Mouse (Mus musculus): Measurements from ENCODE around the gene Fhdc1. TPM values are rescaled to one million over a fixed set of nuclear protein-coding genes. Genes with fewer than 3 reads are reported as not detected.

The Fhdc1 gene
- polyA plus RNA-seq, 1 experiment = 0.44 TPM

- Histone ChIP-seq H3K27me3 (ENCODE audit: control insufficient read depth, insufficient read depth, insufficient read length) (no peaks in the 10 kb centered on the region), H3K79me2 (ENCODE audit: control insufficient read depth, insufficient read depth) (no peaks in the 10 kb centered on the region), H3ac (ENCODE audit: control insufficient read depth, insufficient read length, low read depth) (no peak overlapping the region), H3K36me3 (ENCODE audit: control insufficient read depth, insufficient read depth) (no peaks in the 10 kb centered on the region), H3K4me3 (ENCODE audit: insufficient read depth, poor library complexity, severe bottlenecking) (no peak overlapping the region), H3K79me3 (ENCODE audit: low read depth) (no peaks in the 10 kb centered on the region)
- TF ChIP-seq MYOD1 (IDR thresholded peaks at IDR 0.05; ENCODE audit: control insufficient read depth, insufficient read length, low read depth) (no peak), FOSL1 (IDR thresholded peaks at IDR 0.05; ENCODE audit: insufficient read depth, low read length, poor library complexity, severe bottlenecking) (no peak), CEBPB (IDR thresholded peaks at IDR 0.05; ENCODE audit: low read depth) (no peak), CTCF (IDR thresholded peaks at IDR 0.05; ENCODE audit: control insufficient read depth, insufficient read depth, insufficient read length) (no peak), USF1 (IDR thresholded peaks at IDR 0.05; ENCODE audit: low read depth) (no peak), MYOG (IDR thresholded peaks at IDR 0.05; ENCODE audit: control insufficient read depth, extremely low read depth, insufficient read length) (no peak), MAX (IDR thresholded peaks at IDR 0.05) (no peak)
These were observed 47.3 kb downstream of the Fhdc1 start for GRCm38 (mm10) chr3:84432797-84433445.

- Histone ChIP-seq H3K4me3 (ENCODE audit: insufficient read depth, poor library complexity, severe bottlenecking) (no peak overlapping the region), H3K27me3 (ENCODE audit: control insufficient read depth, insufficient read depth, insufficient read length) (no peaks in the 10 kb centered on the region), H3K79me3 (ENCODE audit: low read depth) (no peaks in the 10 kb centered on the region), H3K36me3 (ENCODE audit: control insufficient read depth, insufficient read depth) (no peaks in the 10 kb centered on the region), H3ac (ENCODE audit: control insufficient read depth, insufficient read length, low read depth) (no peak overlapping the region), H3K79me2 (ENCODE audit: control insufficient read depth, insufficient read depth) (no peaks in the 10 kb centered on the region)
- TF ChIP-seq MYOG (IDR thresholded peaks at IDR 0.05; ENCODE audit: control insufficient read depth, extremely low read depth, insufficient read length) (no peak), CEBPB (IDR thresholded peaks at IDR 0.05; ENCODE audit: low read depth) (no peak), USF1 (IDR thresholded peaks at IDR 0.05; ENCODE audit: low read depth) (no peak), CTCF (IDR thresholded peaks at IDR 0.05; ENCODE audit: control insufficient read depth, insufficient read depth, insufficient read length) (no peak), MYOD1 (IDR thresholded peaks at IDR 0.05; ENCODE audit: control insufficient read depth, insufficient read length, low read depth) (no peak)
These were observed 49.0 kb downstream of the Fhdc1 start for GRCm38 (mm10) chr3:84431257-84431656.

- no peaks in the 10 kb centered on the region for H3K36me3 ChIP-seq (ENCODE audit: control insufficient read depth, insufficient read depth)
- H3K27me3 ChIP-seq (ENCODE audit: control insufficient read depth, insufficient read depth, insufficient read length) = no peaks in the 10 kb centered on the region
- no peak overlapping the region for H3K4me3 ChIP-seq (ENCODE audit: insufficient read depth, poor library complexity, severe bottlenecking)
- no peak overlapping the region for H3ac ChIP-seq (ENCODE audit: control insufficient read depth, insufficient read length, low read depth)
- TF ChIP-seq USF1 (IDR thresholded peaks at IDR 0.05; ENCODE audit: low read depth) = no peak
- no peak for TF ChIP-seq MAX (IDR thresholded peaks at IDR 0.05)
- H3K79me3 ChIP-seq (ENCODE audit: low read depth) = no peaks in the 10 kb centered on the region
- H3K79me2 ChIP-seq (ENCODE audit: control insufficient read depth, insufficient read depth) = no peaks in the 10 kb centered on the region
These were observed 50.1 kb downstream of the Fhdc1 start for GRCm38 (mm10) chr3:84430152-84430551.

GRCm38 (mm10) chr3:84428994-84429725 is 51.1 kb downstream of the Fhdc1 start:
- H3K4me3 ChIP-seq (ENCODE audit: insufficient read depth, poor library complexity, severe bottlenecking) = no peak overlapping the region
- H3K79me3 ChIP-seq (ENCODE audit: low read depth) = no peaks in the 10 kb centered on the region
- H3K27me3 ChIP-seq (ENCODE audit: control insufficient read depth, insufficient read depth, insufficient read length) = no peaks in the 10 kb centered on the region
- no peaks in the 10 kb centered on the region for H3K36me3 ChIP-seq (ENCODE audit: control insufficient read depth, insufficient read depth)
- TF ChIP-seq CEBPB (IDR thresholded peaks at IDR 0.05; ENCODE audit: low read depth) (peak; percentile 86), USF1 (IDR thresholded peaks at IDR 0.05; ENCODE audit: low read depth) (peak; percentile 48), FOSL1 (IDR thresholded peaks at IDR 0.05; ENCODE audit: insufficient read depth, low read length, poor library complexity, severe bottlenecking) (no peak), MAX (IDR thresholded peaks at IDR 0.05) (peak; percentile 65), MYOD1 (IDR thresholded peaks at IDR 0.05; ENCODE audit: control insufficient read depth, insufficient read length, low read depth) (no peak), MYOG (IDR thresholded peaks at IDR 0.05; ENCODE audit: control insufficient read depth, extremely low read depth, insufficient read length) (no peak)
- H3K79me2 ChIP-seq (ENCODE audit: control insufficient read depth, insufficient read depth) = no peaks in the 10 kb centered on the region
- H3ac ChIP-seq (ENCODE audit: control insufficient read depth, insufficient read length, low read depth) = no peak overlapping the region

GRCm38 (mm10) chr3:84427779-84428178 is 52.5 kb downstream of the Fhdc1 start:
- TF ChIP-seq MYOD1 (IDR thresholded peaks at IDR 0.05; ENCODE audit: control insufficient read depth, insufficient read length, low read depth) (no peak), MAX (IDR thresholded peaks at IDR 0.05) (no peak), USF1 (IDR thresholded peaks at IDR 0.05; ENCODE audit: low read depth) (no peak), MYOG (IDR thresholded peaks at IDR 0.05; ENCODE audit: control insufficient read depth, extremely low read depth, insufficient read length) (no peak), CTCF (IDR thresholded peaks at IDR 0.05; ENCODE audit: control insufficient read depth, insufficient read depth, insufficient read length) (no peak), CEBPB (IDR thresholded peaks at IDR 0.05; ENCODE audit: low read depth) (no peak), FOSL1 (IDR thresholded peaks at IDR 0.05; ENCODE audit: insufficient read depth, low read length, poor library complexity, severe bottlenecking) (no peak)
- Histone ChIP-seq H3K79me2 (ENCODE audit: control insufficient read depth, insufficient read depth) (no peaks in the 10 kb centered on the region), H3K27me3 (ENCODE audit: control insufficient read depth, insufficient read depth, insufficient read length) (no peaks in the 10 kb centered on the region), H3K4me3 (ENCODE audit: insufficient read depth, poor library complexity, severe bottlenecking) (no peak overlapping the region), H3K36me3 (ENCODE audit: control insufficient read depth, insufficient read depth) (no peaks in the 10 kb centered on the region), H3K79me3 (ENCODE audit: low read depth) (no peaks in the 10 kb centered on the region), H3ac (ENCODE audit: control insufficient read depth, insufficient read length, low read depth) (no peak overlapping the region)

- no peaks in the 10 kb centered on the region for H3K79me2 ChIP-seq (ENCODE audit: control insufficient read depth, insufficient read depth)
- H3K79me3 ChIP-seq (ENCODE audit: low read depth) = no peaks in the 10 kb centered on the region
- H3K27me3 ChIP-seq (ENCODE audit: control insufficient read depth, insufficient read depth, insufficient read length) = no peaks in the 10 kb centered on the region
- H3ac ChIP-seq (ENCODE audit: control insufficient read depth, insufficient read length, low read depth) = no peak overlapping the region
- no peak overlapping the region for H3K4me3 ChIP-seq (ENCODE audit: insufficient read depth, poor library complexity, severe bottlenecking)
- TF ChIP-seq CEBPB (IDR thresholded peaks at IDR 0.05; ENCODE audit: low read depth) = no peak
- TF ChIP-seq FOSL1 (IDR thresholded peaks at IDR 0.05; ENCODE audit: insufficient read depth, low read length, poor library complexity, severe bottlenecking) = no peak
- TF ChIP-seq USF1 (IDR thresholded peaks at IDR 0.05; ENCODE audit: low read depth) = no peak
- TF ChIP-seq CTCF (IDR thresholded peaks at IDR 0.05; ENCODE audit: control insufficient read depth, insufficient read depth, insufficient read length) = no peak
- no peak for TF ChIP-seq MYOG (IDR thresholded peaks at IDR 0.05; ENCODE audit: control insufficient read depth, extremely low read depth, insufficient read length)
- no peak for TF ChIP-seq MYOD1 (IDR thresholded peaks at IDR 0.05; ENCODE audit: control insufficient read depth, insufficient read length, low read depth)
- H3K36me3 ChIP-seq (ENCODE audit: control insufficient read depth, insufficient read depth) = no peaks in the 10 kb centered on the region
These were observed 57.9 kb downstream of the Fhdc1 start for GRCm38 (mm10) chr3:84422340-84422739.
